Mouse (Mus musculus) heart, embryonic 11.5 days (tissue): Measurements from ENCODE around the gene Pknox2. TPM values are rescaled to one million over a fixed set of nuclear protein-coding genes. Genes with fewer than 3 reads are reported as not detected.

ENCODE experiments used
- ATAC-seq: fragments of 200-750 bp; cut with Nextera tagmentation; replicated peaks from 2 replicates; pipeline ENCODE4 v1.8.0; 2017; ENCODE audit warnings: moderate library complexity; ENCODE audit not compliant: insufficient number of reproducible peaks, low FRiP score, low TSS enrichment
- H3K27ac ChIP-seq: fragments of 300-500 bp; sonication (generic); 2 replicates; pipeline ENCODE4 v1.5.1; 2014; ENCODE audit warnings: mild to moderate bottlenecking, low read depth, low read length
- H3K27me3 ChIP-seq: fragments of 300-500 bp; sonication (generic); 2 replicates; pipeline ENCODE4 v1.6.1; 2014; ENCODE audit warnings: mild to moderate bottlenecking, low read length, mixed read lengths; ENCODE audit not compliant: control insufficient read depth, insufficient read depth
- H3K36me3 ChIP-seq: fragments of 300-500 bp; sonication (generic); 2 replicates; pipeline ENCODE4 v1.6.1; 2014; ENCODE audit warnings: mild to moderate bottlenecking, low read length, moderate library complexity, mixed read lengths; ENCODE audit not compliant: control insufficient read depth, insufficient read depth
- H3K4me1 ChIP-seq: fragments of 300-500 bp; sonication (generic); 2 replicates; pipeline ENCODE4 v1.6.1; 2014; ENCODE audit warnings: low read length; ENCODE audit not compliant: control insufficient read depth, insufficient read depth
- H3K4me2 ChIP-seq: fragments of 300-500 bp; sonication (generic); 2 replicates; pipeline ENCODE4 v1.6.1; 2014; ENCODE audit warnings: mild to moderate bottlenecking, moderate library complexity
- H3K4me3 ChIP-seq: fragments of 300-500 bp; sonication (generic); 2 replicates; pipeline ENCODE4 v1.5.1; 2014; ENCODE audit warnings: low read depth, low read length
- H3K9ac ChIP-seq: fragments of 300-500 bp; sonication (generic); 2 replicates; pipeline ENCODE4 v1.6.1; 2014; ENCODE audit warnings: mild to moderate bottlenecking, low read depth, low read length, moderate library complexity
- H3K9me3 ChIP-seq: fragments of 300-500 bp; sonication (generic); replicated peaks from 2 replicates; pipeline ENCODE4 v1.6.1; 2016; ENCODE audit warnings: low read length; ENCODE audit not compliant: control insufficient read depth
- WGBS: fragments of 180-500 bp; shearing (Covaris S2); extraction: QIAGEN DNeasy Blood & Tissue Kit; methylation state at CpG from one replicate; pipeline ENCODE4 v1.1.7; 2014; ENCODE audit not compliant: insufficient replicate concordance; 5-methylcytosine and 5-hydroxymethylcytosine counted together
- polyA plus RNA-seq: library from polyadenylated mRNA; unstranded; fragments of >200 nt; fragmentation: Nextera tagmentation; extraction: Ambion mirVana; gene quantifications from 2 replicates; pipeline ENCODE4 v1.2.1, GENCODE M21; 2014

Pknox2 gene
- polyA plus RNA-seq, 1 experiment from 2014 or later, result 5.2 TPM

DNA sequence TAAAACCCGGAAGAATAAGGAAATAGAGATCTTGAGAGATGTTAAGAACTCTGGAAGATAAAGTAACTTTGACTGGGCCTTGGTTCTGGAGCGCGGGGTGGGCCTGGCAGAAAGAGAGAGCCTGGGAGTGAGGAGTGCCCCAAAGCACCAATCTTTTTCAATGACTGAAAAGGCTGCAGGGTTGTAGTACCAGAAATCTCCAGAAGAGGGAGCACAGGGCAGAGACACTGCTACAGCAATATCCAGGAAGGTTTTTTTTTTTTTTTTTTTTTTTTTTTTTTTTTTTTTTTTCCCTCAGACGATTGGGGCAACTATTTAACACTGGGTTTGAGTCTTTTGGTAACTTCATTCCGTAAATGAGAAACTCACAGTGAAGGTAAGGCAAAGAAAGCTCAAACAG lies 176.6 kb downstream of the Pknox2 start:
- WGBS, result 8% methylated on average over 5 of the region's 5 CpGs
- no peak for ATAC-seq

DNA sequence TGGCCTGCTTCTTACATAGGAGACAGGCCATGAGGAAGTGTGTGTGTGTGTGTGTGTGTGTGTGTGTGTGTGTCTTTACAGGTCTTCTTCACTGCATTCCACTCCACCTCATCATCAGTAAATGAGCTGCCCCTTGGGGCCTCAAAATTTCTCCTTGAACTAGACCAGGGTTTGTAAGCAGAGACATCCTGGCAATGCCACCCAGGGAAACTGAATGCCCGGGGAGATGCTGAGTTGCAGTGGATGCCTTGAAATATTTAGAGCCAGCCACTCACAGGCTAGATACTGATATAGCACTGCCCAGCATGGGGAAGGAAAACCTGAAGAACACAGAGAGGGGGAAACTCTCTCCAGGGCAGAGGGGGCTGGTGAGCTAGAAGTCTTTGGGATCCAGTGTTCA lies 178.1 kb downstream of the Pknox2 start:
- no peak for ATAC-seq
- Histone ChIP-seq H3K9me3 (no peaks in the 10 kb centered on the region), H3K4me3 (no peak overlapping the region), H3K36me3 (no peaks in the 10 kb centered on the region), H3K9ac (no peak overlapping the region), H3K27ac (no peak overlapping the region), H3K4me1 (peaks cover 2% of the 10 kb centered on the region; the same call in 1 of the 2 replicates), H3K27me3 (no peaks in the 10 kb centered on the region), H3K4me2 (no peak overlapping the region)
- WGBS, result 85% methylated on average over 1 of the region's 1 CpGs

More for the DNA sequence above, 176.6 kb downstream of the Pknox2 start:
- Histone ChIP-seq H3K9me3 (no peaks in the 10 kb centered on the region), H3K4me3 (no peak overlapping the region), H3K4me1 (no peaks in the 10 kb centered on the region), H3K27ac (no peak overlapping the region), H3K9ac (no peak overlapping the region), H3K36me3 (no peaks in the 10 kb centered on the region), H3K27me3 (no peaks in the 10 kb centered on the region), H3K4me2 (no peak overlapping the region)

DNA sequence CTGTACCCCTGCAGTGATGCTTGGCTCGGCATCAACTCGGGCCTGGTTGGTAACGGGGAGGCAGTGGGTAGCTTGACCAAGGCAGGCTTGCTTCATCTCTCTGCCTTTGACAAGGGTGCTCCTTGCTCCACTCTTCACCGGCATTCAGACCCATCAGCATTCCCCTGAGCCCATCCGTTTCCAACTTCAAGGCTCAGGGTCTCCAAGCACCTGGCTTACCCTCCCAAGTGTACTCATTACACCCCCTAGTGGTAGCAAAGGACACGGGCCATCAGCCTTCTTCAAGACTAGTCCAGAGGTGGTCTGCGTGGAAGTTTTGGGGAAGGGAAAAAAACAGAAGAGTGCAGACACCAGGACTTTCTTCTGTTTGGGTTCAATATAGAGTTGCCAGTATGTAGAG lies 178.5 kb downstream of the Pknox2 start:
- Histone ChIP-seq H3K9me3 (no peaks in the 10 kb centered on the region), H3K4me3 (no peak overlapping the region), H3K27me3 (no peaks in the 10 kb centered on the region), H3K27ac (no peak overlapping the region), H3K36me3 (no peaks in the 10 kb centered on the region), H3K4me1 (peaks cover 6% of the 10 kb centered on the region), H3K9ac (no peak overlapping the region), H3K4me2 (no peak overlapping the region)
- 41% methylated on average over 7 of the region's 7 CpGs for WGBS
- ATAC-seq, result no peak

DNA sequence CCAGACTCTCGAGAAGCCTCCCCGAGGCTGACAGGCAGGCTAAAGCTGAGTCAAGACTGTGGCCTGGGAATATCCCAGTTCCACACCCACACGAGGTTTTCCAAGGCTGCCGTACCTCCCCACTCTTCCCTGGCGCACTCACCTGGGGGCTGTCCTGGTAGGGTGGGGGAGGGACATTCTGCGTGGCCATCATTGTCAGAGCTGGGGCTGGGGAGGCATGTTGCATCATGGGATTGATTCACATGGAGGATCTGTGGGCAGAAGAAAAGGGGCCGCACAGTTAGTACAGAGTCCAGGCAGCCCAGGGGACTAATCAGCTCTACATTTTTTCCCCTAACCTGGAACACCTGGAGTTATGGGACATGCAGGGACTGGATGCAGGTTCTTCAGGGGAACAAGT lies 179.0 kb downstream of the Pknox2 start:
- H3K9ac ChIP-seq, result no peak overlapping the region
- 75% methylated on average over 7 of the region's 7 CpGs for WGBS
- ATAC-seq, result no peak
- no peaks in the 10 kb centered on the region for H3K36me3 ChIP-seq
- H3K27me3 ChIP-seq, result no peaks in the 10 kb centered on the region
- H3K4me2 ChIP-seq, result no peak overlapping the region
- no peak overlapping the region for H3K27ac ChIP-seq
- H3K9me3 ChIP-seq, result no peaks in the 10 kb centered on the region
- no peak overlapping the region for H3K4me3 ChIP-seq
- peaks cover 11% of the 10 kb centered on the region for H3K4me1 ChIP-seq

DNA sequence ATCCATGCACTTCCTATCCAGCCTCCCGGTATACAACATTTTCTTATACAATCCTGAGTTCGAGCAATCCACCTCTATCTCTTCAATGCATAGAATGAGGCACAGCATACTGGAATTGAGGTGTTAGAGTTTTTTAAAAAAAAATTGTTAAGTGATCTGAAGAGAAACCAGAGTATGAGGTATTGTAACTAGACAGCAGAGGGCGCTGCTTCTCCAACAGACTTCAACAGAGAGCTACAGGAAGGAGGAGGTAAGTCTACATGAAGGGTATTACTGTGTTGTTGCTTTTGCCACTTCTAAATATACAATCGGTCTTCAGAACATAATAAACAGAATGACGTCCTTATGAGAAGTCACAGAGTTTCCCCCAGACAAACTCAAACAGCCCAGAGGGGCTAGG lies 181.5 kb downstream of the Pknox2 start:
- H3K4me1 ChIP-seq, result peaks cover 18% of the 10 kb centered on the region
- no peak overlapping the region for H3K4me3 ChIP-seq
- H3K27ac ChIP-seq, result no peak overlapping the region
- no peak for ATAC-seq
- H3K36me3 ChIP-seq, result no peaks in the 10 kb centered on the region
- 60% methylated on average over 5 of the region's 5 CpGs for WGBS
- H3K4me2 ChIP-seq, result no peak overlapping the region
- no peak overlapping the region for H3K9ac ChIP-seq
- no peaks in the 10 kb centered on the region for H3K27me3 ChIP-seq
- H3K9me3 ChIP-seq, result no peaks in the 10 kb centered on the region

DNA sequence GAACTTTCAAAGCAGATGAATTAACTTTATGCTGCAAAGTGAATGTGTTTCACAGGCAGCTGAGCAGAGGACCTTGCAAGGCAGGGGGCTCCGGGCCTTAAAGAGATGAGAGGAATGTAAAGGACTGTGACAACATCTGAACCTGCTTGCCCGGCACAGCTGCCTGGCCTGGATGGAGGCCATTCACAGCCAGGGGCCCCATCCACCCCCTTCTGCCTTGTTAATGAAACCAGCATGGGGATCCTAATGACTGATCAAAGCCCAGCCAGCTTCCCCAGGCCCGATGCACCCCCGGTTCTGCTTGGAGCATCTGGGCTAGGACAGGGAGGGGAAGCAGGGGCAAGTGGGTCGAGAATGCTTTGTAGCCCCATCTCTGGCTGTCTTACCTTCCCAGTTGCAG lies 183.0 kb downstream of the Pknox2 start:
- Histone ChIP-seq H3K27ac (no peak overlapping the region), H3K36me3 (no peaks in the 10 kb centered on the region), H3K9me3 (no peaks in the 10 kb centered on the region), H3K4me1 (peaks cover 18% of the 10 kb centered on the region), H3K4me2 (no peak overlapping the region), H3K9ac (no peak overlapping the region), H3K4me3 (no peak overlapping the region), H3K27me3 (no peaks in the 10 kb centered on the region)
- 21% methylated on average over 5 of the region's 5 CpGs for WGBS
- no peak for ATAC-seq

DNA sequence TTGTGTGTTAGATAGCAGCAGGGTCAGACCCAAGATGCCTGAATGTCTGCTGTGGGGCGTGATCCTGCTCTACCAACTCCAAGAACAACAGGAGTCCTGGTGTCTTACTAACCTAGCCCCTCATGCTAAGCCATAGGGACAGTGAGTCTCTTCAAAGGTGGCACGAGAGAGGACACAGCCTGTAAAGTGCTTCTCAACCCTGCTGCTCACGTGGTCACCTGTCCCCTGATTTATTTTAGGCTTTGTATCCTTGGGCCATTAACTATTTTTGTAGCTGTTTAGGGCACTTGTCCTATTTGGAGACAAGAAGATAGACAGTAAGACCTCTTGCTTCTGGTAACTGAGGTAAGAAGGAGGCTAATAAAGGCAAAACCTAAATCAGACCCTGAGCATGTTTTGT lies 183.7 kb downstream of the Pknox2 start:
- H3K9me3 ChIP-seq, result no peaks in the 10 kb centered on the region
- no peak overlapping the region for H3K4me3 ChIP-seq
- H3K27me3 ChIP-seq, result no peaks in the 10 kb centered on the region
- no peak overlapping the region for H3K27ac ChIP-seq
- no peak for ATAC-seq
- no peak overlapping the region for H3K9ac ChIP-seq
- H3K36me3 ChIP-seq, result no peaks in the 10 kb centered on the region
- 40% methylated on average over 3 of the region's 3 CpGs for WGBS
- H3K4me1 ChIP-seq, result peaks cover 18% of the 10 kb centered on the region
- H3K4me2 ChIP-seq, result no peak overlapping the region

DNA sequence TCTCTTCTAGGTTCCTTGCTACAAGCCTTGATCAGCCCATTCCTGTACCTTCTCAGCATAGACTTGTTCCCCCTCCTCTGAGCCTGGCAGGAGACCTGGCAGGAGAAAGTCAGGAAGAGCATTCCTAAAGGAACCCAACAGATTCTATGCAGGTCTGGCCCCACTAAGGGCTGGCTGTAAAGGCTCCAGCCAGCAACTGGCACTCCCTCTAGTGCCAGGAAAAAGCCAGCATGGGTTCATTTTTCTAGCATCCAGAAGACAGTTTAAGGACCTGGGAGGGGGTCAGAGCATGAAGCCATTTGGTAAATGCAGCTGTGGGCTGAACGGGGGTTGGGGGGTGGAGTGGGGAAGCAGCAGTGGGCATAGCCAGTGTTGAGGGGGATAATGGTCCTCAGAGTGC lies 185.3 kb downstream of the Pknox2 start:
- Histone ChIP-seq H3K36me3 (no peaks in the 10 kb centered on the region), H3K4me3 (no peak overlapping the region), H3K4me2 (no peak overlapping the region), H3K4me1 (peaks cover 18% of the 10 kb centered on the region), H3K27ac (no peak overlapping the region), H3K27me3 (no peaks in the 10 kb centered on the region), H3K9me3 (no peaks in the 10 kb centered on the region), H3K9ac (no peak overlapping the region)
- no peak for ATAC-seq
- whole genome bisulfite sequencing, result 65% methylated on average over 1 of the region's 1 CpGs

DNA sequence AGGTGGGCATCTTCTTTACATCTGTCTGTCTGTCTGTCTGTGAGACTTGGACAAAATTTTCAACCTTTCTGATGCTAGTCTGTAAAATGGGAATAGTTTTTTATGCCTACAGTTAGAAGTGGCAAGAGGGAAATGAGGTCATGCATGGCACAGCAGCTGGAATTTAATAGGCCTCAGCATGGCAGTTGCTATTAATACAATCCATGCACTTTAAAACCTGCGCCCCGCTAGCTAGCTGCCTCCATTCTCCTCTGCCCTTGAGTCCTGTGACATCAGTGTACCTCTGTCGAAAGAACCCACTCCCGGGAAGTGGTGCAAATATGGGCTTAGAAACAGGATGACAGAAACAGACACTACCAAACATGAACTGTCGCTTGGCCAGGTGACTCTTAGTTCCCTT lies 186.1 kb downstream of the Pknox2 start:
- H3K4me1 ChIP-seq, result peaks cover 18% of the 10 kb centered on the region
- no peaks in the 10 kb centered on the region for H3K27me3 ChIP-seq
- no peaks in the 10 kb centered on the region for H3K9me3 ChIP-seq
- no peak overlapping the region for H3K27ac ChIP-seq
- no peak overlapping the region for H3K9ac ChIP-seq
- no peak overlapping the region for H3K4me3 ChIP-seq
- WGBS, result 81% methylated on average over 5 of the region's 5 CpGs
- ATAC-seq, result no peak
- no peaks in the 10 kb centered on the region for H3K36me3 ChIP-seq
- H3K4me2 ChIP-seq, result no peak overlapping the region
